Mouse (Mus musculus) cerebellum, adult 2 months (tissue): Measurements from ENCODE around the gene Nr4a3. TPM values are rescaled to one million over a fixed set of nuclear protein-coding genes. Genes with fewer than 3 reads are reported as not detected.

Source experiments
- DNase-seq, 2 experiments: peaks; one replicate each; pipeline ENCODE4 v3.0.0; 2021
- H3K27ac ChIP-seq: fragments of 200-500 bp; 2 replicates; pipeline ENCODE4 v1.5.1; 2012; ENCODE audit warnings: low read length, control low read depth, inconsistent platforms; ENCODE audit not compliant: insufficient read depth
- H3K27me3 ChIP-seq: fragments of 200-500 bp; 2 replicates; pipeline ENCODE4 v1.6.1; 2012; ENCODE audit warnings: inconsistent platforms, mild to moderate bottlenecking, low read length, moderate library complexity; ENCODE audit not compliant: control insufficient read depth, insufficient read depth
- H3K4me1 ChIP-seq: fragments of 200-500 bp; 2 replicates; pipeline ENCODE4 v1.6.1; 2011; ENCODE audit warnings: low read length; ENCODE audit not compliant: control insufficient read depth, insufficient read depth
- H3K4me3 ChIP-seq: fragments of 200-500 bp; replicated peaks from 2 replicates; pipeline ENCODE3; 2011; ENCODE audit warnings: mild to moderate bottlenecking, low read depth, low read length, control low read depth; ENCODE audit not compliant: insufficient read depth
- CTCF ChIP-seq: fragments of 200-500 bp; IDR thresholded peaks from 2 replicates; pipeline ENCODE4 v1.5.1; 2011; ENCODE audit warnings: low read depth, mild to moderate bottlenecking, control low read depth, low read length, moderate library complexity, borderline replicate concordance; ENCODE audit not compliant: insufficient read depth
- POLR2A ChIP-seq: fragments of 200-500 bp; IDR thresholded peaks from 2 replicates; pipeline ENCODE4 v1.6.1; 2011; ENCODE audit warnings: low read length, control low read depth, borderline replicate concordance; ENCODE audit not compliant: insufficient read depth
- WGBS: fragments of 180-500 bp; shearing (Covaris S2); methylation state at CpG from one replicate; pipeline ENCODE4 v1.1.7; 2018; 5-methylcytosine and 5-hydroxymethylcytosine counted together
- polyA plus RNA-seq: library from polyadenylated mRNA; depleted of rRNA; stranded (reverse); fragments of >200 nt; gene quantifications from 2 replicates; pipeline ENCODE4 v1.2.3, GENCODE M21; 2012

Gene Nr4a3
- polyA plus RNA-seq, 1 experiment: 2.4 TPM

- H3K27me3 ChIP-seq: no peaks in the 10 kb centered on the region
- 93% methylated on average over 4 of the region's 4 CpGs for WGBS
- H3K4me1 ChIP-seq: no peaks in the 10 kb centered on the region; the same call in 1 of the 2 replicates
- no peak for DNase-seq
- TF ChIP-seq CTCF (no peak), POLR2A (no peak)
- H3K4me3 ChIP-seq: no peak overlapping the region
- H3K27ac ChIP-seq: no peak overlapping the region
Observed at GRCm38 (mm10) chr4:48037646-48038045, 7.3 kb upstream of the Nr4a3 start.

GRCm38 (mm10) chr4:48038847-48039246 is 6.1 kb upstream of the Nr4a3 start:
- H3K27ac ChIP-seq: no peak overlapping the region
- no peak for DNase-seq
- no peaks in the 10 kb centered on the region for H3K27me3 ChIP-seq
- no peak overlapping the region for H3K4me3 ChIP-seq
- TF ChIP-seq CTCF (no peak), POLR2A (no peak)
- H3K4me1 ChIP-seq: no peaks in the 10 kb centered on the region; the same call in 1 of the 2 replicates
- 92% methylated on average over 5 of the region's 5 CpGs for WGBS

- no peak overlapping the region for H3K4me3 ChIP-seq
- H3K4me1 ChIP-seq: peaks cover 4% of the 10 kb centered on the region; the same call in 1 of the 2 replicates
- no peaks in the 10 kb centered on the region for H3K27me3 ChIP-seq
- no peak overlapping the region for H3K27ac ChIP-seq
- TF ChIP-seq CTCF: no peak
- no peak for TF ChIP-seq POLR2A
- 89% methylated on average over 7 of the region's 7 CpGs for WGBS
- no peak for DNase-seq
Observed at GRCm38 (mm10) chr4:48039736-48040135, 5.2 kb upstream of the Nr4a3 start.

- DNase-seq: no peak
- Histone ChIP-seq H3K4me1 (0 out of 2 replicates have a peak, but pooled peaks cover 4% of the 10 kb centered on the region), H3K4me3 (peak overlapping the region; percentile 88), H3K27me3 (no peaks in the 10 kb centered on the region), H3K27ac (peak overlapping the region; percentile 98)
- TF ChIP-seq CTCF (no peak), POLR2A (no peak)
- 0% methylated on average over 4 of the region's 4 CpGs for WGBS
Observed at GRCm38 (mm10) chr4:48042466-48042785, 2.5 kb upstream of the Nr4a3 start.

GRCm38 (mm10) chr4:48042786-48043701 is 1.9 kb upstream of the Nr4a3 start:
- TF ChIP-seq POLR2A: peak; percentile 68
- TF ChIP-seq CTCF: peak; percentile 62; the same call in 1 of the 2 replicates
- WGBS: under 1% methylated on average over 96 of the region's 105 CpGs
- H3K4me3 ChIP-seq: peak overlapping the region; percentile 93
- 0 out of 2 replicates have a peak, but pooled peaks cover 4% of the 10 kb centered on the region for H3K4me1 ChIP-seq
- peak overlapping the region; percentile 98 for H3K27ac ChIP-seq
- H3K27me3 ChIP-seq: no peaks in the 10 kb centered on the region
- peak; percentile 96 to 98 for DNase-seq

GRCm38 (mm10) chr4:48044141-48044490 is 837 bp upstream of the Nr4a3 start:
- WGBS: under 1% methylated on average over 11 of the region's 11 CpGs
- H3K27ac ChIP-seq: peak overlapping the region; percentile 97
- peak overlapping the region; percentile 73 for H3K4me3 ChIP-seq
- TF ChIP-seq CTCF (no peak), POLR2A (no peak)
- DNase-seq: no peak
- H3K27me3 ChIP-seq: no peaks in the 10 kb centered on the region
- 0 out of 2 replicates have a peak, but pooled peaks cover 4% of the 10 kb centered on the region for H3K4me1 ChIP-seq

- H3K27ac ChIP-seq: peak overlapping the region; percentile 97
- H3K4me3 ChIP-seq: peak overlapping the region; percentile 73
- H3K27me3 ChIP-seq: no peaks in the 10 kb centered on the region
- WGBS: 1% methylated on average over 42 of the region's 42 CpGs
- TF ChIP-seq CTCF (no peak), POLR2A (no peak)
- DNase-seq: no peak
- 0 out of 2 replicates have a peak, but pooled peaks cover 4% of the 10 kb centered on the region for H3K4me1 ChIP-seq
Observed at GRCm38 (mm10) chr4:48045281-48045720, 348 bp downstream of the Nr4a3 start.
